Mouse (Mus musculus) hindbrain, embryonic 11.5 days (tissue): Measurements from ENCODE around the gene Slc35e3. TPM values are rescaled to one million over a fixed set of nuclear protein-coding genes. Genes with fewer than 3 reads are reported as not detected.
"Not testable (repeated sequence)": the region's sequence is repeated elsewhere in the genome, so short reads cannot be mapped to it uniquely, and the experiment has no call there.

ENCODE experiments used
- ATAC-seq: fragments of 200-750 bp; cut with Nextera tagmentation; 2 replicates; pipeline ENCODE4 v1.8.0; 2017; ENCODE audit warnings: mild to moderate bottlenecking, moderate TSS enrichment, moderate library complexity; ENCODE audit not compliant: low FRiP score
- DNase-seq: peaks from one replicate; pipeline ENCODE4 v3.0.0-alpha.2; 2015; ENCODE audit warnings: low spot score
- H3K27ac ChIP-seq: fragments of 300-500 bp; sonication (generic); 2 replicates; pipeline ENCODE4 v1.5.1; 2014; ENCODE audit warnings: mild to moderate bottlenecking, low read depth, low read length
- H3K27me3 ChIP-seq: fragments of 300-500 bp; sonication (generic); 2 replicates; pipeline ENCODE4 v1.6.1; 2014; ENCODE audit warnings: mild to moderate bottlenecking, low read length, moderate library complexity, mixed read lengths; ENCODE audit not compliant: control insufficient read depth, insufficient read depth
- H3K36me3 ChIP-seq: fragments of 300-500 bp; sonication (generic); 2 replicates; pipeline ENCODE4 v1.6.1; 2014; ENCODE audit warnings: mild to moderate bottlenecking, low read length, moderate library complexity, mixed read lengths; ENCODE audit not compliant: control insufficient read depth, insufficient read depth
- H3K4me1 ChIP-seq: fragments of 300-500 bp; sonication (generic); replicated peaks from 2 replicates; pipeline ENCODE4 v1.6.1; 2014; ENCODE audit warnings: low read length, mixed read lengths; ENCODE audit not compliant: control insufficient read depth, insufficient read depth
- H3K4me2 ChIP-seq: fragments of 300-500 bp; sonication (generic); replicated peaks from 2 replicates; pipeline ENCODE4 v1.6.1; 2014; ENCODE audit warnings: mild to moderate bottlenecking, low read depth, low read length
- H3K4me3 ChIP-seq: fragments of 300-500 bp; sonication (generic); 2 replicates; pipeline ENCODE4 v1.5.1; 2014; ENCODE audit warnings: low read depth, low read length
- H3K9ac ChIP-seq: fragments of 300-500 bp; sonication (generic); 2 replicates; pipeline ENCODE4 v1.6.1; 2014; ENCODE audit warnings: low read depth, low read length
- H3K9me3 ChIP-seq: fragments of 300-500 bp; sonication (generic); 2 replicates; pipeline ENCODE4 v1.6.1; 2016; ENCODE audit warnings: low read length; ENCODE audit not compliant: control insufficient read depth
- WGBS: fragments of 180-500 bp; shearing (Covaris S2); extraction: QIAGEN DNeasy Blood & Tissue Kit; methylation state at CpG from one replicate; pipeline ENCODE4 v1.1.7; 2014; 5-methylcytosine and 5-hydroxymethylcytosine counted together
- polyA plus RNA-seq: library from polyadenylated mRNA; unstranded; fragments of >200 nt; fragmentation: Nextera tagmentation; extraction: Ambion mirVana; gene quantifications from 2 replicates; pipeline ENCODE4 v1.2.1, GENCODE M21; 2014

The Slc35e3 gene
- polyA plus RNA-seq, 1 experiment from 2014 or later, result 18.2 TPM

DNA sequence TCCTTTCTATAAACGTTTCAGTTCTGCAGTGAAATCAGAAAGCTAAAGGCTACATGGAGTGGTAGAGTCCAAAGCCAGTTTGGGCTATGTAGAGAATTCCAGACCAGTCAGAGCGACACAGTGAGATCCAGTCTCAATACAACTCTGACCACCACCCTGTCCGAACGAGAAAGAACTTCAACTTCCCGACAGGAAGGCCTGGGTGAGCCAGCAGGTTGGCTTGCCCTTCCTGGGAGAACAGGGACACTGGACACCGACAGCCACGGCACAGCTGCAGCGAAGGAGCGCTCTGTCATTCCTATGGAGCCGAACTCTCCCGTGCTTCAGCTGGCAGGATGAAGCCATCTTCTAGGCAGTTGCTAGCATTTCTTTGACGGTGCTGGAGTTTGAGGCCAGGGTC, 10.8 kb downstream of the Slc35e3 start:
- H3K27me3 ChIP-seq, H3K27ac ChIP-seq, H3K9ac ChIP-seq, H3K4me3 ChIP-seq, H3K4me2 ChIP-seq, H3K4me1 ChIP-seq, H3K9me3 ChIP-seq, DNase-seq, ATAC-seq, H3K36me3 ChIP-seq: not testable (repeated sequence)
- 91% methylated on average over 11 of the region's 12 CpGs for WGBS

DNA sequence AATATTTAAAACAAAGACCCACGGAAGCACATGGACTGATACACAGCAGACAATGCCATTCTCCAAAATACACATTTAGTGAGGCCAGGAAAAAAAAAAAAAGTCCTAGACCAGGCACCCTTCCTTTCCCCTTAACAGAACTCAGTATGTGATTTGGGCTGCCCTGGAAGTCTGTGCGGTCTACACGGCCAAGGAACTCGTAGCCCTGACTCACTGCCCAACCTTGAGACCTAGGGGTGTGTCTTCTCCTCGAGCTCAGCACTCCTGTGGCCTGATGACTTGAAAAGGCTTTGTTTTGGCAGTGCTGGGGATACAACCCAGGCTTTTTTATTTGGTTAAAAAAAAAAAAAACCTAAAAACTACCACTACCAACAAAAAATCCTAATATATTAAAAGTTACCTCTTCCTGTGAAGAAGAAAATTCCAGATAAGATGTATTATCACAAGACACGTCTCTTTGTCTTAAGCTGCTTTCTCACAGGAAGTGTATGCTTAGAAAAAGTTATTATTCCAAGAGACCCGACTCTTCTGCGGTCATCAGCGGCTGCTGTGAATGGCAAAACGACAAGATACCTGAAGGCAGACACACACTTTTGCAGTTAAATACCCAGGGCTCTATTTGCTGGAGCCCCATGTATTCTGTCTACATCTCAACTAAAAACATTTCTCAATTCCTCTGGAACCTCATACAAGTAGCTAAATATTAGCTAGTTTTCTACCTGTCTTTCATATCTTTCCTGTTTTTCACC, 11.9 kb downstream of the Slc35e3 start:
- 88% methylated on average over 9 of the region's 10 CpGs for WGBS
- H3K4me3 ChIP-seq, H3K9ac ChIP-seq, DNase-seq, H3K36me3 ChIP-seq, H3K9me3 ChIP-seq, H3K4me1 ChIP-seq, H3K27ac ChIP-seq, ATAC-seq, H3K4me2 ChIP-seq, H3K27me3 ChIP-seq: not testable (repeated sequence)

DNA sequence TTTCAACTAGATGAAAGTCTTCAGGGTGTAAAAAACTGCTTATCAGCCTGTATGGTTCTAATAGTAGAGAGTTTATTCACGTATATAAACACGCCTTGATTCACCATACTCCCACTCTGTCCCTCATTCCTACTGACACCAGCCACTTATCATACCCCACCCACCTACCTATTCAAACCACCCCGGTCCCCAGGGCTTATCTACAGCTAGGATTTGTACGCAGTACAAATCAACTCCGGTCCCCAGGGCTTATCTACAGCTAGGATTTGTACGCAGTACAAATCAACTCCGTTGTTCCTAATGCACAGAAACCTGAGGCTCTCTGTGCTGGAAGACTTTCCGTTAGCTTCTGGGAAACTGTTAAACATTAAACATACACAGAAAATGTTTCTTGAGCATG, 12.5 kb downstream of the Slc35e3 start:
- H3K4me2 ChIP-seq, H3K4me1 ChIP-seq, H3K9me3 ChIP-seq, H3K27ac ChIP-seq, H3K9ac ChIP-seq, ATAC-seq, H3K36me3 ChIP-seq, H3K4me3 ChIP-seq, DNase-seq, H3K27me3 ChIP-seq: not testable (repeated sequence)
- WGBS, result 94% methylated on average over 7 of the region's 8 CpGs

DNA sequence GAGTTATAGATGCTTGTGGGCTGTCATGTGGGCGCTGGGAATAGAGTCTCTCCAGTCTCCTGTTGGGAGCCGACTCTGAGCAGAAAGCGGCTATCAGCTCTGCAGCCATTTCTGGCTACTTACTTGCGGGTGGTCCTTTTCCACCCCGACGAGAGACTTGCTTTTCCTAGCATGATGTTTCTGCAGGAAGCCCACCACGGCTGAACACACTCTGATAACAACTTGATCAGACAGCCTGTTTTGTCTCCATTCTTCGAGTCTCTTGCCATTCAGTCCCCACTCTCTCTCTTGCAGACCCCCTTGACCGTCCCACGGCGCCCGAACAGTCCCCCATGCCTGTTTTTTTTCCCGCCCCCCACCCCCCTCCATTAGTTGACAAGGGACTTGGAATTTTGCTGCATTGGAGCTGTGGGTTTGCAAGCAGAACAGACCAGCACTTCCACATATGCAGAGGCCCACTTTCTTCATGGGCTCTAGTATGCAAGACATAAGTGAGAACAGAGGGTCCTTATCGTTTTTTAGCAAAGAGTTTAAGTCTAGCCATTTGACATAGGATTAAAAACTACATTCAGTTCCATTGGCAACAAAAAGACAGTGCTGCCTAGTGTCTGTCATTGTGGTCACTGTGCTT, 13.1 kb downstream of the Slc35e3 start:
- ATAC-seq (no peak), DNase-seq (no peak)

DNA sequence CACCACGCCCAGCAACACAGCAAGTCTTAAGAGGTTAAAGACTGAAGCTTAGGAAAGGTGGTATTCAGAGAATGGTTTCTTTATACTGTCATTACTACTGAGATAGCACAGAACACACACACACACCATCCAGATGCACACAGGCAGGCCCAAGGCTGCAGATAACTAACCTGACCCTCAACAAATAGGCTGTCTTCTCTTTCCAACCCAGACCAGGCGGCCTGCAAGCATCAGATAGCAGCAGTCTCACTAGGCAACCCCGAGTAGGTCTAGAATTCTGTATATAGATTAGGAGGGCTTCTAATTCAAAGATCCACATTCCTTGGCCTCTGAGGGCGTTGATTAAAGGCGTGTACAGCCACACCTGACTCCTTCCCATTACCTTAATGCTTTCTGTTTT, 14.0 kb downstream of the Slc35e3 start:
- Histone ChIP-seq H3K4me3 (no peak overlapping the region), H3K36me3 (0 out of 2 replicates have a peak, but pooled peaks cover 2% of the 10 kb centered on the region), H3K4me2 (no peak overlapping the region), H3K27me3 (no peaks in the 10 kb centered on the region), H3K9me3 (no peaks in the 10 kb centered on the region), H3K9ac (no peak overlapping the region), H3K4me1 (no peaks in the 10 kb centered on the region), H3K27ac (no peak overlapping the region)
- WGBS, result 87% methylated on average over 5 of the region's 5 CpGs
- no peak for DNase-seq
- ATAC-seq, result no peak

More for the DNA sequence above, 13.1 kb downstream of the Slc35e3 start:
- H3K9ac ChIP-seq, result no peak overlapping the region
- no peak overlapping the region for H3K27ac ChIP-seq
- H3K4me2 ChIP-seq, result no peak overlapping the region
- no peaks in the 10 kb centered on the region for H3K4me1 ChIP-seq
- 0 out of 2 replicates have a peak, but pooled peaks cover 2% of the 10 kb centered on the region for H3K36me3 ChIP-seq
- 81% methylated on average over 14 of the region's 14 CpGs for WGBS
- no peak overlapping the region for H3K4me3 ChIP-seq
- H3K9me3 ChIP-seq, result no peaks in the 10 kb centered on the region
- H3K27me3 ChIP-seq, result no peaks in the 10 kb centered on the region

DNA sequence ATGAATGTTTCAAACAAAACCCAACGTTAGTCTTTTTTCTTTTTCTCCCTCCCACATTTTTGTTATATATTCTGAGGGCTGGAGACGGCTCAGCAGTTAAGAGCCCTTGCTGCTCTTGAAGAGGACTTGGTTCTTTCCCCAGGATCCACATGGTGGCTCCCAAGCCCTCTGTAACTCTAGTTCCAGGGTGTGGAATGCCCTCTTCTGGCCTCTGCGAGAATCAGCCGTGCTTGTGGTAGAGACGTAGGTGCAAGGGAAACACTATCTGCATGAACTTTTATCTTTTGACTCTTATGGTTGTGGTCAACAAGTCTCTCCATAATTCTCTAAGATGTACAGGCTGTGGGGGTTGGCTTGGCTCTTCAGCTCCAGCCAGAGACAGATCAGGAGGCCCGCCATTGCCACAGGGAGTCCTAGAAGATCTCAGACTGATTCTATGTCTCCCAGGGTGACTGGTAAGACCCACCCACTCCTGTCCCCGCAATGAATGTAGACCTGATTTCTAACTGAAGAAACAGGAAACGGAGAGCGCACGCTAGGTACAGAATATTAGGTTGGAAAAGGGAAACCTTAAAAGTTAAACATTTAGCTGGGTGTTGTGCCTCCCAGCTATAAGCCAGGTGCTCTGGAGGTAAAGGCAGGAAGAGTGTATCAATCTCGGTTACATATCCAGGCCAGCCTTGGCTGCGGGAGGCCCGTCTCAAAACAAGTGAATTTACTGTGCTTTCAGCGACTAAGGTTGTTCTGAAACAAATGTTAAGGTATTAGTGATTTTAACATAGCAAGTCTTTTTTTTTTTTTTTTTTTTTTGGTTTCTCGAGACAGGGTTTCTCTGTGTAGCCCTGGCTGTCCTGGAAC, 14.7 kb downstream of the Slc35e3 start:
- DNase-seq (peak; percentile 19), ATAC-seq (no peak)
- H3K27ac ChIP-seq, result no peak overlapping the region
- H3K27me3 ChIP-seq, result no peaks in the 10 kb centered on the region
- no peak overlapping the region for H3K4me2 ChIP-seq
- no peaks in the 10 kb centered on the region for H3K4me1 ChIP-seq
- no peaks in the 10 kb centered on the region for H3K9me3 ChIP-seq
- WGBS, result 60% methylated on average over 14 of the region's 15 CpGs
- H3K4me3 ChIP-seq, result no peak overlapping the region
- H3K9ac ChIP-seq, result no peak overlapping the region
- 0 out of 2 replicates have a peak, but pooled peaks cover 2% of the 10 kb centered on the region for H3K36me3 ChIP-seq

DNA sequence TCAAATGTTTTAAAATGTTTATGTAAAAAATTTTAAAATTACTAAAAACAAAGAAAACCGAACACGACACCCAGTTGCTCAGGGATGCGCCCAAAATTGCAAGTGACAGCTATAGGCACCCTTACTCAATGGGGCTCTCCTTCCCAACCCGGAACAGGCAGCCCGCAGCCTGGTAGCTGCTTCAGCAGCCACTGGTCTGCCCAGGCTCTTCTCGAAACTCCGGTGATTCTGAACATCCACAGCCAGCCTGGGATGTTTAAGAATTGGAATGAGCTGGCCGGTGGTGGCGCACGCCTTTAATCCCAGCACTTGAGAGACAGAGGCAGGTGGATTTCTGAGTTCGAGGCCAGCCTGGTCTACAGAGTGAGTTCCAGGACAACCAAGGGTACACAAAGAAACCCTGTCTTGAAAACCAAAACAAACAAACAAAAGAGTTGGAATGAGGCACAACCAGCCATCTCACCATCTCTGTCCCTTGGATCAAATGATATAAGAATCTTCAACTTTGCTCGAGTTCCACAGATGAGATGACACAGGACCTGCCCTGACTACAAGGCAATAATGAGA, 15.4 kb downstream of the Slc35e3 start:
- Histone ChIP-seq H3K27me3 (no peaks in the 10 kb centered on the region), H3K9me3 (no peaks in the 10 kb centered on the region), H3K4me2 (no peak overlapping the region), H3K36me3 (no peaks in the 10 kb centered on the region), H3K4me1 (no peaks in the 10 kb centered on the region), H3K9ac (no peak overlapping the region), H3K4me3 (no peak overlapping the region), H3K27ac (no peak overlapping the region)
- DNase-seq (no peak), ATAC-seq (no peak)
- 94% methylated on average over 12 of the region's 12 CpGs for WGBS

DNA sequence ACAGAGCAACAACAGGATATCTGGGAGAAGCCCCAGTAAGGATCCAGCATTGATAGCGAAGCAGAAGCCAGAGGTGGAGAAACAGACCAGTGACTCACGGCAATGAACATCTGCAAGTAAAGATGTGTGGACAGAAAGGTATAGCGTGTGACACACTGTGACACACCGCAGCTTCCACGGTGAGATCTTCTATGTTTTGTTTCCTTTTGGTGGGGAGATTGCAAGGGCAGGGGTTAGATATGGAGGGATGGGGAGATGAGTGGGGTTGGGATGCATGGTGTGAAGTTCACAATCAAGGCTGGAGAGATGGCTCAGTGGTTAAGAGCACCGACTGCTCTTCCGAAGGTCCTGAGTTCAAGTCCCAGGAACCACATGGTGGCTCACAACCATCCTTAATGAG, 16.0 kb downstream of the Slc35e3 start:
- no peaks in the 10 kb centered on the region for H3K9me3 ChIP-seq
- WGBS, result 96% methylated on average over 7 of the region's 7 CpGs
- H3K36me3 ChIP-seq, result no peaks in the 10 kb centered on the region
- H3K4me2 ChIP-seq, result no peak overlapping the region
- H3K27me3 ChIP-seq, result no peaks in the 10 kb centered on the region
- H3K4me1 ChIP-seq, result no peaks in the 10 kb centered on the region
- DNase-seq (no peak), ATAC-seq (no peak)
- no peak overlapping the region for H3K9ac ChIP-seq
- no peak overlapping the region for H3K4me3 ChIP-seq
- no peak overlapping the region for H3K27ac ChIP-seq
